Mouse (Mus musculus) spleen, adult 2 months (tissue): ENCODE data around the gene Fbf1.
A peak's percentile ranks its signal among the peaks of the same experiment; 100 is the strongest.

Source experiments
- CTCF ChIP-seq: fragments of 200-500 bp; IDR thresholded peaks from 2 replicates; pipeline ENCODE4 v1.5.1; 2011; ENCODE audit warnings: mild to moderate bottlenecking, inconsistent platforms; ENCODE audit not compliant: insufficient read depth, insufficient read length, insufficient replicate concordance; ENCODE audit errors: extremely low read depth
- POLR2A ChIP-seq: fragments of 200-500 bp; IDR thresholded peaks from 2 replicates; pipeline ENCODE4 v1.6.1; 2011; ENCODE audit warnings: low read depth, low read length, inconsistent platforms

GRCm38 (mm10) chr11:116138468-116139138 is 29.4 kb downstream of the Fbf1 start, which contains the start of gene Mrpl38:
- TF ChIP-seq POLR2A, result no peak
- peak; percentile 78; the same call in 1 of the 2 replicates for TF ChIP-seq CTCF
